Mouse (Mus musculus) cortical plate, adult 2 months (tissue): ENCODE measurements around the gene Endov.

Experiments
- CTCF ChIP-seq: fragments of 200-500 bp; IDR thresholded peaks from 2 replicates; pipeline ENCODE4 v1.5.1; 2011; ENCODE audit warnings: mild to moderate bottlenecking, control low read depth, low read length; ENCODE audit not compliant: insufficient read depth; ENCODE audit errors: extremely low read depth
- POLR2A ChIP-seq: fragments of 200-500 bp; IDR thresholded peaks from 2 replicates; pipeline ENCODE4 v1.6.1; 2011; ENCODE audit warnings: mild to moderate bottlenecking, low read length, control low read depth; ENCODE audit not compliant: insufficient read depth; ENCODE audit errors: extremely low read depth

DNA sequence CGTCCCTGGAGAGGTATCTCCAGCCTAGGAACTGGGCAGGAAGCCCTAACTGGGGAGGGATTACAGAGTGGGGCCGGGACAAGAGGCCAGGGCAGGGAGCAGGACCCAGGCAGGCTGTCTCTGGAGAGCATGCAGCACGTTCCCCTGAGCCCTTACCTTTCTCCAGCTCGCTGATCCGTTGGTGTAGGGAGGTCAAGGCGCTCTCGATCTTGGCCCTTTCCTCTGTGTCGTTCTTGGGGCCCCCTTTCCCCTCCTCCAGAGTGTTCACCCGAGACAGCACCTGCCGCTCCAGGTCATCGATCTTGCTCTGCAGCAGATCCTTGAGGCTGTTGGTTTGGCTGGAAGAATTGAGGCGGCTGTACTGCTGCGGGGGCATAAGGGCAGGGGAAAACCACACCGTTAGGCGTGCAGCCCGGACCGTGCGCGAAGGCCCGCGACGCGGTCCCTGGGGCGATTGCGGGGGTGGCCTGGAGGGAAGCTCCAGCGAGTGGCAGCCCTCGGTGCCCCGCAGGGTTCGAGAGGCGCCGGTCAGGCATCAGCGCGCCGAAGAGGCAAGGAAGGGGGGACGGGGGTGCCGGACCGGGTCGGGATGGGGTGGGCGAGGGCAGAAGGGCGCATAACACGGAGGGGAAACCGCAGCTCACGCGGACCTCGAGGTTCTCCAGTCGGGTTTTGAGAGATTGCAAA, 55.5 kb downstream of the Endov start:
- TF ChIP-seq CTCF (no peak), POLR2A (no peak)
